Mouse (Mus musculus) limb, embryonic 12.5 days (tissue): Measurements from ENCODE around the gene Jmjd1c. TPM values are rescaled to one million over a fixed set of nuclear protein-coding genes. Genes with fewer than 3 reads are reported as not detected.

Source experiments
- ATAC-seq: fragments of 200-750 bp; cut with Nextera tagmentation; 2 replicates; pipeline ENCODE4 v1.8.0; 2017; ENCODE audit warnings: low read depth, moderate TSS enrichment; ENCODE audit not compliant: insufficient number of reproducible peaks, insufficient read depth, low FRiP score, low TSS enrichment
- H3K27ac ChIP-seq: fragments of 300-500 bp; sonication (generic); 2 replicates; pipeline ENCODE4 v1.5.1; 2016; ENCODE audit warnings: mild to moderate bottlenecking, moderate library complexity
- H3K27me3 ChIP-seq: fragments of 300-500 bp; sonication (generic); 2 replicates; pipeline ENCODE4 v1.6.1; 2016; ENCODE audit warnings: mild to moderate bottlenecking, moderate library complexity
- H3K36me3 ChIP-seq: fragments of 300-500 bp; sonication (generic); 2 replicates; pipeline ENCODE4 v1.6.1; 2016; ENCODE audit warnings: mild to moderate bottlenecking, moderate library complexity
- H3K4me1 ChIP-seq: fragments of 300-500 bp; sonication (generic); replicated peaks from 2 replicates; pipeline ENCODE4 v1.6.1; 2016
- H3K4me2 ChIP-seq: fragments of 300-500 bp; sonication (generic); 2 replicates; pipeline ENCODE4 v1.6.1; 2016; ENCODE audit warnings: mild to moderate bottlenecking, moderate library complexity
- H3K4me3 ChIP-seq: fragments of 300-500 bp; sonication (generic); replicated peaks from 2 replicates; pipeline ENCODE4 v1.5.1; 2016; ENCODE audit warnings: mild to moderate bottlenecking
- H3K9ac ChIP-seq: fragments of 300-500 bp; sonication (generic); replicated peaks from 2 replicates; pipeline ENCODE4 v1.6.1; 2016; ENCODE audit warnings: mild to moderate bottlenecking, moderate library complexity
- H3K9me3 ChIP-seq: fragments of 300-500 bp; sonication (generic); 2 replicates; pipeline ENCODE4 v1.6.1; 2016; ENCODE audit warnings: mild to moderate bottlenecking, moderate library complexity
- WGBS: fragments of 180-500 bp; shearing (Covaris S2); methylation state at CpG from one replicate; pipeline ENCODE4 v1.1.7; 2016; 5-methylcytosine and 5-hydroxymethylcytosine counted together
- polyA plus RNA-seq: library from polyadenylated mRNA; unstranded; fragments of >200 nt; fragmentation: Nextera tagmentation; extraction: Ambion mirVana; gene quantifications from 2 replicates; pipeline ENCODE4 v1.2.1, GENCODE M21; 2016

Gene Jmjd1c
- polyA plus RNA-seq, 1 experiment from 2014 or later, result 47.5 TPM

DNA sequence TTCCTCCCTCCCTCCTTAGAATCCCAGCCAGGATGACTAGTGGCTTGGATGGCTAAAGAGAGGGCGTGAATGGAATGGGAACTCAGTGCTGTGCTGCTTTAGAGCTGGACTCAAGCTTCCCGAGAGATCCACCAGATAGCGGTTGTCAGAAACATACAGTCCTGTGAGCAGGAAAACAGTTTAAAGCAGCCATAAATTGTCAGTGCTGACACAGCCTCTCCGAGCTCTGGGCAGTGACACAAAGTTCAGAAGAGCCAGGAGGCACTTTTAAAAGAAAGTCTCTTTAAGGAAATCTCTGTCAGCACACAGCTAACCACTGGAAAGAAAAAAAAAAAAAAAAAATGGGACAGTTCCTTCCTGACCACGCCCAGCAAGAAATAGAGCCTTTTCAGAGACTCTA is 156.4 kb downstream of the Jmjd1c start:
- Histone ChIP-seq H3K4me3 (no peak overlapping the region), H3K27me3 (no peaks in the 10 kb centered on the region), H3K9ac (no peak overlapping the region), H3K36me3 (peaks cover 81% of the 10 kb centered on the region), H3K27ac (no peak overlapping the region), H3K4me2 (no peak overlapping the region), H3K4me1 (no peaks in the 10 kb centered on the region), H3K9me3 (no peaks in the 10 kb centered on the region; the same call in 1 of the 2 replicates)
- 60% methylated on average over 5 of the region's 5 CpGs for WGBS
- no peak for ATAC-seq

DNA sequence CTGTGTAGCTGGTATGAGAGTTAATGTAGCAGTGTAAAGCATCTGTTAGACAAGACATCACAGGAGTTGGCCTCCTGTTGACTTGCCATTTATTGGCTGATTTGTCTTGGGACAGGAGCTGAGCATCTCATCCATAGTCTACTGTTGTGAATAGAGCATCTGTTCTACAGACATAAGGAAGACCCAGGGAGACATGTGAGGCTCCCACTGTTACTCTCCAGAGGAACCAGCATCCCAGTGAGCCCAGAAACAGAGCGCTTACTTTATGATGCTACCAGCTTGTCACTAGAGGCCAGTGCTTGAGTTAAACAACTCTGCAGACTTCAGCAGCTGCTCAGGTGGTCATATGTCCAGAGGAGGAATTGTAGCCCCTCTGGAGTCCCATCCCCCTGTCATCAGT is 157.2 kb downstream of the Jmjd1c start:
- Histone ChIP-seq H3K36me3 (peaks cover 79% of the 10 kb centered on the region), H3K9me3 (no peaks in the 10 kb centered on the region), H3K4me1 (no peaks in the 10 kb centered on the region), H3K9ac (no peak overlapping the region), H3K27ac (no peak overlapping the region), H3K4me2 (no peak overlapping the region), H3K4me3 (no peak overlapping the region), H3K27me3 (no peaks in the 10 kb centered on the region)
- ATAC-seq, result no peak
- 87% methylated on average over 1 of the region's 1 CpGs for WGBS

DNA sequence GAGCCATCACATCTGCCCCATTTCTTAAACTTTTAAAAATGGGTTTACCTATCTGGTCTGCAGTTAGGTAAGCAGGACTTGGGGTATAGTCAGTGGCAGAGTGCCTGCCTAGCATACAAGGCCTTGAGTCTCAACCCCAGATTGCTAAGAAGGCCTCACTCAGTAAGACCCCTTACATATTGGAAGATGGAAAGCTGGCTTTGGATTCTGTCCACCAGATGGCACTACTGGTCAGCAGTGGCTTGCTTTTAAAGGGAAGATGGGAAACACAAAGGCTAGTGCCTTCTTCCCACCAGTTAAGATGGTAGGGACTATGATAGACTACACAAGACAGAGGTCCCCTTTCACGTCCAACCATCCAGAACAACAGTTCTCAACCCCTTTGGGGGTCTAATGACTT is 168.9 kb downstream of the Jmjd1c start:
- H3K4me1 ChIP-seq, result no peaks in the 10 kb centered on the region
- ATAC-seq, result no peak
- H3K9me3 ChIP-seq, result 0 out of 2 replicates have a peak, but pooled peaks cover 3% of the 10 kb centered on the region
- no peak overlapping the region for H3K4me3 ChIP-seq
- peaks cover 35% of the 10 kb centered on the region for H3K36me3 ChIP-seq
- no peak overlapping the region for H3K4me2 ChIP-seq
- WGBS, result 56% methylated on average over 1 of the region's 1 CpGs
- no peaks in the 10 kb centered on the region for H3K27me3 ChIP-seq
- H3K9ac ChIP-seq, result no peak overlapping the region
- H3K27ac ChIP-seq, result no peak overlapping the region

DNA sequence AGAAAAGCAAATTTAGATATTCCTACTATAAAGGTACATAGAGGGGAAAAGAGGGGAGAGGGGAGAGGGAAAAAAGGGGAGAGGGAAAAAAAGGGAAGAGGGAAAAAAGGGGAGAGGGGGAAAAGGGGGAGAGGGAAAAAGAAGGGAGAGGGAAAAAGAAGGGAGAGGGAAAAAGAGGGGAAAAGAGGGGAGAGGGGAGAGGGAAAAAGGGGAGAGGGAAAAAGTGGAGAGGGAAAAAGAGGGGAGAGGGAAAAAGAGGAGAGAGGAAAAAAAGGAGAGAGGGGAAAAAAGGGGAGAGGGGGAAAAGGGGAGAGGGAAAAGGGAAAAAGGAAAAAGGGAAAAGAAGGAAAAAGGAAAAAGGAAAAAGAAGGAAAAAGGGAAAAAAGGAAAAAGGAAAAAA is 180.0 kb downstream of the Jmjd1c start:
- no peak overlapping the region for H3K9ac ChIP-seq
- no peak overlapping the region for H3K4me2 ChIP-seq
- H3K27ac ChIP-seq, result no peak overlapping the region
- H3K4me3 ChIP-seq, result no peak overlapping the region
- H3K27me3 ChIP-seq, result no peaks in the 10 kb centered on the region
- H3K4me1 ChIP-seq, result no peaks in the 10 kb centered on the region
- H3K9me3 ChIP-seq, result no peaks in the 10 kb centered on the region
- ATAC-seq, result no peak
- H3K36me3 ChIP-seq, result peaks cover 39% of the 10 kb centered on the region

DNA sequence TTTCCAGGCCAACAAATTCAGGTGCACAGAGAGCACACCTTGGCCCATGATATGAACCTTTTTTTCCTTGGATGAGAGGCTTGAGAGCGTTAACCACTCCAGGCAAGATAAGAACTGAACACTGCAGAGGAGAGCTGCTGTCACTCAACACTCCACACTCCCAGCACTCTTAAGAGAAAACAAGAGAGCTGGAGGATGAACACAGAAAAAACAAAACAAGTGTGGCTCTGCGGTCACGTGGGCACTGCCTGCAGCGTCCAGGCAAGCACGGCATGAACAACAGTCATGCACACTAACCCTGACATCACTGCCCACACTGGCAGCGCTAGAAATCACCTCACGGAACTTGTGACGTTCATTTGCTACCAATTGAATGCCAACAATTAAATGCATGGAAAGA is 185.9 kb downstream of the Jmjd1c start:
- Histone ChIP-seq H3K27me3 (no peaks in the 10 kb centered on the region), H3K9ac (no peak overlapping the region), H3K4me1 (peaks cover 23% of the 10 kb centered on the region), H3K4me2 (no peak overlapping the region), H3K36me3 (no peaks in the 10 kb centered on the region), H3K4me3 (no peak overlapping the region), H3K9me3 (no peaks in the 10 kb centered on the region), H3K27ac (no peak overlapping the region)
- 88% methylated on average over 8 of the region's 8 CpGs for WGBS
- no peak for ATAC-seq

DNA sequence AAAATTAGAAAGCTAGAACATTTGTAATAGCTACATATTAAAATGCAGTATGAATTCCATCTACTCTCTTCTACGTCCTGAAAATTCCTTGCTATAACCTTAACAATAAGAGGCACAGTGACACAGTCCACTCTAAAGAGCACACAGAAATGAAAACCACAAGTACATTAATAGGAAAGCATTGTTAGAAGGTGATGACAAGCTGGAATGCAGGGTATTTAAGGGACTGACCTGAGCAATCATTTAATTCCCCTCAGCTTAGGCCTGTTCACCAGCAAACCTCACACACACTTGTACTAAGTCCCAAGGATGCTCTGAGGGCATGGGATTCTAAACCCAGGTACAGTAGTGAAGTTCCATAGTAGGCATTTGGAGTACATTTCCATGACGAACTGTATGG is 186.6 kb downstream of the Jmjd1c start:
- Histone ChIP-seq H3K27ac (no peak overlapping the region), H3K9ac (no peak overlapping the region), H3K36me3 (no peaks in the 10 kb centered on the region), H3K4me2 (no peak overlapping the region), H3K4me3 (no peak overlapping the region), H3K27me3 (no peaks in the 10 kb centered on the region), H3K9me3 (no peaks in the 10 kb centered on the region), H3K4me1 (peaks cover 23% of the 10 kb centered on the region)
- WGBS, result 62% methylated on average over 2 of the region's 2 CpGs
- ATAC-seq, result no peak

DNA sequence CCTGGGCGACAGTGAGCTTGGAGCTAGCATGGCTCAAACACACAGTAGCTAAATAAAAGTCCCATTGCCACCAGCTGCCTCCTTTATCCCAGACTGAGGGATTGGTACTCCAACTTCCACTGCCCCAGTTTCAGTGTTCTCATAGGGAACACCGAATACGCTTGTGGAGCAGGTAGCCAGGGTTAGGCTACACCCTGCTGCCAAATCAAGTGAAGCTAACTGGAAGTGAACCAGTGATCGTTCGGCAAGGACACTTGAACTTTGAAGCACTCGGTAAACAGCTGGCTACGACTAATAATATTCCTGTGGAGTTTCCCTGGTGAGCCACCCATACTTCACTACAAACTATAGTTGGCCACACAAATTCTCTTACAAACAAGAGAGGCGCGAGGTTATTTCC is 187.6 kb downstream of the Jmjd1c start:
- Histone ChIP-seq H3K36me3 (no peaks in the 10 kb centered on the region), H3K9me3 (no peaks in the 10 kb centered on the region), H3K4me2 (peak overlapping the region; percentile 83), H3K4me3 (peak overlapping the region; percentile 92), H3K27me3 (no peaks in the 10 kb centered on the region), H3K4me1 (peaks cover 23% of the 10 kb centered on the region), H3K9ac (peak overlapping the region; percentile 91; the same call in 1 of the 2 replicates), H3K27ac (no peak overlapping the region)
- no peak for ATAC-seq
- 85% methylated on average over 9 of the region's 9 CpGs for WGBS

DNA sequence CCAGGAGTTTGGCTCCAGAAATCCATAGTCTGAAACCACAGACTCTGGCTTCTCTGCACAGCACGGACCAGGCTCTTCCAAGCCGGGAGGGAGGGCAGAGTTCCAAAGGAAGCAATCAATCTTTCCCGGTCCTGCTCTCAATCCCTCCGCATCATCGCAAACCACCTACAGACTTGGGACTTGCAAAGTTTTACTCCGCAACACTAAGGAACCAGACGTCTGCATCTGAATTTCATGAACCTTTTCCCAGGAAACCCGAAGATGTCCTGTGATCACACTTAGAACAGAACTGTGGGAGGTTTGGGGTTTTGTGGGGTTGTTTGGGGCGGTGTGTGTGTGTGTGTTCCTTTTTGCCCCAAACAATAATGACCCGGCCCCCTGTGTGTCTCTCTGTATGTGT is 188.4 kb downstream of the Jmjd1c start:
- peak overlapping the region; percentile 91 for H3K9ac ChIP-seq
- H3K4me3 ChIP-seq, result peak overlapping the region; percentile 92
- WGBS, result 2% methylated on average over 10 of the region's 10 CpGs
- no peaks in the 10 kb centered on the region for H3K27me3 ChIP-seq
- H3K4me2 ChIP-seq, result peak overlapping the region; percentile 83
- peaks cover 23% of the 10 kb centered on the region for H3K4me1 ChIP-seq
- 0 out of 2 replicates have a peak overlapping the region, but pooled peaks have one; percentile 41 for H3K27ac ChIP-seq
- no peak for ATAC-seq
- H3K9me3 ChIP-seq, result no peaks in the 10 kb centered on the region
- no peaks in the 10 kb centered on the region for H3K36me3 ChIP-seq

DNA sequence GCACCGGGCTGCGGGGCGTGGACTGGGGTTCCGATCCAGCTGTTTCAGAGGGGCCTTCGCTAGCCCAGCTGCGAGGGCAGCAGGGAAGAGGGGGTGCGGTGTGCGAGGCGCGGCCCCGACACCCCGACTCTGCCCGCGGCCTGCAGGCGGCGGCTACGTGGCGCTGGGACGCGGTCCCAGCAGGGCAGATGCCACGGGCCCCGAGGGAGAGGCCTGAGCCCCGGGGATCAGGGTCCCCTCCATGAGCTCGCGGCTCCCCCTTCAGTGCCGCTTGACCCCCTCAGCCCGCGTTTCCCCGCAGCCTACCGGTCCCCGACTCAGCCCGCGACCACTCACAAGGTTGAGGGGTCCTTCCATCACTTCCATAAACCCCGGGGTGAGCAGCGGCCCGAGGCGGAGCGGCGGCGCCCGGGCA is 188.8 kb downstream of the Jmjd1c start:
- Histone ChIP-seq H3K36me3 (no peaks in the 10 kb centered on the region), H3K27me3 (no peaks in the 10 kb centered on the region), H3K4me3 (peak overlapping the region; percentile 92), H3K9ac (peak overlapping the region; percentile 91), H3K4me2 (peak overlapping the region; percentile 83), H3K4me1 (peaks cover 23% of the 10 kb centered on the region), H3K27ac (0 out of 2 replicates have a peak overlapping the region, but pooled peaks have one; percentile 41), H3K9me3 (no peaks in the 10 kb centered on the region)
- WGBS, result under 1% methylated on average over 41 of the region's 41 CpGs
- no peak; the same call in 1 of the 2 replicates for ATAC-seq

DNA sequence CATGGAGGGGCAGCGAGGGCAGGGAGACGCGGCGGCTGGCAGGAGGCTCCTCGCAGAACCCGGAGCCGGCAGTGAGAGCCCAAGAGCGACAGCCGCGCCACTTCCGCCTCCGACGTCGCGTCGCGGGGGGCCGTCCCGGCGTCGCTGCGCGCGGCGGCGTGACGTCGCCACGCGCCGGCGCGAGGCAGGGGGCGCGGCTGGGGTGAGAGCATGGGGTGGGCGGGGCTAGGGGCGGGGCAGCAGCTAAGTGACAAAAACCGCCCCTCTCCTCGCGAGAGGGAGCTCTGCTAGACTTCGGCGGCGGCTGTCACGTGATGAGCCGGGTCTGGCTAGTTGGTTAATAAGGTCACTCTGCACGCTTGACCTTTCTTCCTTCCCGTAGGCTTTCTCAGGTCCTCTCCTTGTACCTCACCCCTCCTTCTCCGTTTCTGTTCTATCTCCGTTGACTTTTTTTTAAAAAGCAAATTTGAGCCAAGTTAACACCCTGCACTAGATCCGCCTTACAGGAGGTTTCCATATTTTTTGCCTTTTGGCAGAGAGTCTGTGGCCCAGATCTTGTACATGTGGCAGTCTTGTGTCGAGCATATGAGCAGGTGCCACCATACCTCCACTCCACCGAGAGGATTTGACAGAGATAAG is 189.4 kb downstream of the Jmjd1c start, which contains the start of gene Nrbf2:
Gene Nrbf2 (minus strand): TSS at position 130 of the 639 bp plus-strand sequence.
- peak within 1 kb of the TSS; percentile 83 for H3K4me2 ChIP-seq
- ATAC-seq, result peak; percentile 87
- H3K9ac ChIP-seq, result peak within 1 kb of the TSS; percentile 91
- H3K36me3 ChIP-seq, result no peaks in the 10 kb centered on the region
- peak within 1 kb of the TSS; percentile 62; the same call in 1 of the 2 replicates for H3K27ac ChIP-seq
- H3K27me3 ChIP-seq, result no peaks in the 10 kb centered on the region
- H3K4me3 ChIP-seq, result peak within 1 kb of the TSS; percentile 92
- WGBS, result 3% methylated on average over 51 of the region's 52 CpGs
- H3K4me1 ChIP-seq, result peaks cover 23% of the 10 kb centered on the region
- H3K9me3 ChIP-seq, result no peaks in the 10 kb centered on the region

DNA sequence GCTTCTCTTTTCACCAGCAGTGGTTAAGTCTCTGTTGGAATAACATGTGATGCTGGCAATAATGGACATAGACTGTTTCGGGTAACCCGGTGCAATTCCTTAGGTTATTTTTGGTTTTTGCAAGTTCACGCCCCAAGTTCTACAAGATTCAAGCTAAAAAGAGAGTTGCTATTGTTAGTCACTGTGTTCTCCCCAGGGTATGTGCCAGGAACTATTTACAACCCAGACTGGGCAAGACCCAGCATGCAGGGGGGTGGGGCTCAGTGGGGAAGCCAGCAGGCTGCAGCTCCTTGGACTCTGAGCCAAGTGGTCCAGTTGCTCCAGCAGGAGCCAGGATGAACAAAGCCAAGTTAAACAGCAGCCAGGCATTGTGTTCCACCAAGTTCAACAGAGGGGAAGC is 192.0 kb downstream of the Jmjd1c start:
- ATAC-seq, result no peak

DNA sequence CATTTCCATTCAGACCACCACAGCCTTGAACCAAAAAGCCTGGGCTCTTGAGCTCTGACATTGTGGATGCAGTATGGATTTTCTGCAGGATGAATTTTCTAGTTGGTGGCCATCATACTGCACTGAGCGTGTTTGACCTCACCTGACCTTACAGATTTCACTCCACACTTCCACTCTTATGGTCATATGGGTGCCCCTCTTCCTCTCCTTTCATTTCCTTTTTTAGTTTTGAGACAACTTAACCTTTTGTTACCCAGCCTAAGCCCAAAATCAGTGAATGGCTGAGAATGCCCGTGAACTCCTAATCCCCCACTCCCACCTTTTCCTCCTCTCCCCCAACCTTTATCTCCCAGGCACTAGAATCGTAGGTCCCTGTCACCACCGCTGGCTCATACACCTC is 194.7 kb downstream of the Jmjd1c start:
- H3K9ac ChIP-seq, result no peak overlapping the region
- H3K9me3 ChIP-seq, result no peaks in the 10 kb centered on the region
- no peaks in the 10 kb centered on the region; the same call in 1 of the 2 replicates for H3K4me1 ChIP-seq
- ATAC-seq, result no peak
- no peaks in the 10 kb centered on the region for H3K36me3 ChIP-seq
- H3K4me3 ChIP-seq, result no peak overlapping the region
- 60% methylated on average over 4 of the region's 4 CpGs for WGBS
- H3K27me3 ChIP-seq, result no peaks in the 10 kb centered on the region
- H3K4me2 ChIP-seq, result no peak overlapping the region
- no peak overlapping the region for H3K27ac ChIP-seq

More for the DNA sequence above, 192.0 kb downstream of the Jmjd1c start:
- no peak overlapping the region for H3K27ac ChIP-seq
- H3K27me3 ChIP-seq, result no peaks in the 10 kb centered on the region
- no peak overlapping the region for H3K4me2 ChIP-seq
- WGBS, result 73% methylated on average over 3 of the region's 3 CpGs
- no peak overlapping the region for H3K4me3 ChIP-seq
- H3K9me3 ChIP-seq, result no peaks in the 10 kb centered on the region
- H3K36me3 ChIP-seq, result no peaks in the 10 kb centered on the region
- no peak overlapping the region for H3K9ac ChIP-seq
- peaks cover 15% of the 10 kb centered on the region for H3K4me1 ChIP-seq
